Mouse (Mus musculus) liver, embryonic 14.5 days (tissue): ENCODE measurements around the gene Tfip11. TPM values are rescaled to one million over a fixed set of nuclear protein-coding genes. Genes with fewer than 3 reads are reported as not detected.

Experiments
- ATAC-seq: fragments of 200-750 bp; cut with Nextera tagmentation; 2 replicates; pipeline ENCODE4 v1.8.0; 2017; ENCODE audit warnings: moderate number of reproducible peaks, mild to moderate bottlenecking, moderate library complexity; ENCODE audit not compliant: insufficient read depth
- DNase-seq, 3 experiments: peaks; one replicate each; pipeline ENCODE4 v3.0.0-alpha.2; 2012 to 2013; ENCODE audit warnings: low read depth in 3 of 3, low spot score in 3 of 3
- H3K27ac ChIP-seq: fragments of 300-500 bp; sonication (generic); 2 replicates; pipeline ENCODE4 v1.5.1; 2014; ENCODE audit warnings: moderate library complexity, mild to moderate bottlenecking, control low read depth, inconsistent platforms
- H3K27me3 ChIP-seq: fragments of 300-500 bp; sonication (generic); 2 replicates; pipeline ENCODE4 v1.6.1; 2014; ENCODE audit warnings: mild to moderate bottlenecking, low read length, moderate library complexity; ENCODE audit not compliant: control insufficient read depth, insufficient read depth
- H3K36me3 ChIP-seq: fragments of 300-500 bp; sonication (generic); replicated peaks from 2 replicates; pipeline ENCODE4 v1.6.1; 2014; ENCODE audit warnings: low read depth; ENCODE audit not compliant: control insufficient read depth, insufficient read depth
- H3K4me1 ChIP-seq, 2 experiments: fragments of 200-500 bp in 1 of 2; fragments of 300-500 bp in 1 of 2; sonication (generic) in 1 of 2; replicated peaks; 2 replicates each; pipeline ENCODE4 v1.6.1; 2012 to 2014; ENCODE audit warnings: antibody characterized with exemption in 1 of 2, inconsistent platforms in 1 of 2, low read length in 1 of 2; ENCODE audit not compliant: control insufficient read depth in 2 of 2, insufficient read depth in 2 of 2
- H3K4me2 ChIP-seq: fragments of 300-500 bp; sonication (generic); 2 replicates; pipeline ENCODE4 v1.6.1; 2014; ENCODE audit warnings: low read depth, mild to moderate bottlenecking, control low read depth, moderate library complexity
- H3K4me3 ChIP-seq, 2 experiments: fragments of 200-500 bp in 1 of 2; fragments of 300-500 bp in 1 of 2; sonication (generic) in 1 of 2; 2 replicates each; pipeline ENCODE4 v1.5.1; 2012 to 2014; ENCODE audit warnings: low read depth in 2 of 2, low read length in 2 of 2, mild to moderate bottlenecking in 2 of 2, control low read depth in 1 of 2, inconsistent platforms in 1 of 2, moderate library complexity in 1 of 2; ENCODE audit not compliant: insufficient read depth in 1 of 2
- H3K9ac ChIP-seq: fragments of 300-500 bp; sonication (generic); replicated peaks from 2 replicates; pipeline ENCODE4 v1.6.1; 2014; ENCODE audit warnings: mild to moderate bottlenecking, control low read depth, moderate library complexity
- H3K9me3 ChIP-seq: fragments of 300-500 bp; sonication (generic); 2 replicates; pipeline ENCODE4 v1.6.1; 2016; ENCODE audit warnings: low read length, mixed read lengths; ENCODE audit not compliant: control insufficient read depth
- CTCF ChIP-seq: IDR thresholded peaks from 2 replicates; pipeline ENCODE4 v1.5.1; 2016; ENCODE audit warnings: antibody characterized with exemption, low read depth, control low read depth
- EP300 ChIP-seq: IDR thresholded peaks from 2 replicates; pipeline ENCODE4 v1.6.1; 2016; ENCODE audit warnings: antibody characterized with exemption, low read depth
- WGBS: fragments of 180-500 bp; shearing (Covaris S2); extraction: QIAGEN DNeasy Blood & Tissue Kit; methylation state at CpG from one replicate; pipeline ENCODE4 v1.1.7; 2014; ENCODE audit not compliant: insufficient replicate concordance; 5-methylcytosine and 5-hydroxymethylcytosine counted together
- polyA plus RNA-seq, 2 experiments: library from polyadenylated mRNA; depleted of rRNA in 1 of 2; stranded (reverse) in 1 of 2; unstranded in 1 of 2; fragments of >200 nt; fragmentation: Nextera tagmentation in 1 of 2; extraction: Ambion mirVana in 1 of 2; gene quantifications; 2 replicates each; pipeline versions ENCODE4 v1.2.1 to v1.2.3; 2012 to 2014

The Tfip11 gene
- polyA plus RNA-seq, 2 experiments: 8.0 to 11.6 TPM

GRCm38 (mm10) chr5:112280151-112280550 lies 46.0 kb upstream of the Tfip11 start:
- TF ChIP-seq CTCF (no peak), EP300 (no peak)
- H3K36me3 ChIP-seq: no peaks in the 10 kb centered on the region
- no peaks in the 10 kb centered on the region for H3K27me3 ChIP-seq
- 31% methylated on average over 7 of the region's 7 CpGs for WGBS
- peak overlapping the region; percentile 81 for H3K4me2 ChIP-seq
- H3K27ac ChIP-seq: no peak overlapping the region
- H3K9me3 ChIP-seq: no peaks in the 10 kb centered on the region
- DNase-seq: no peak
- no peak overlapping the region for H3K4me3 ChIP-seq
- ATAC-seq: no peak
- no peak overlapping the region for H3K9ac ChIP-seq
- H3K4me1 ChIP-seq: peaks cover 19 to 60% of the 10 kb centered on the region in 2 experiments

GRCm38 (mm10) chr5:112280863-112281660 lies 45.1 kb upstream of the Tfip11 start:
- H3K27me3 ChIP-seq: no peaks in the 10 kb centered on the region
- ATAC-seq (no peak), DNase-seq (no peak)
- no peak overlapping the region for H3K4me3 ChIP-seq
- peak overlapping the region; percentile 9; the same call in 1 of the 2 replicates for H3K4me2 ChIP-seq
- H3K9ac ChIP-seq: no peak overlapping the region
- 60% methylated on average over 15 of the region's 15 CpGs for WGBS
- TF ChIP-seq EP300: no peak
- no peak for TF ChIP-seq CTCF
- peaks cover 15 to 58% of the 10 kb centered on the region in 2 experiments for H3K4me1 ChIP-seq
- no peaks in the 10 kb centered on the region for H3K9me3 ChIP-seq
- H3K36me3 ChIP-seq: no peaks in the 10 kb centered on the region
- H3K27ac ChIP-seq: no peak overlapping the region

- no peaks in the 10 kb centered on the region for H3K36me3 ChIP-seq
- no peak overlapping the region for H3K27ac ChIP-seq
- no peak overlapping the region for H3K4me3 ChIP-seq
- 58% methylated on average over 4 of the region's 4 CpGs for WGBS
- H3K4me1 ChIP-seq: peaks cover 15 to 65% of the 10 kb centered on the region in 2 experiments
- no peaks in the 10 kb centered on the region for H3K27me3 ChIP-seq
- no peak for DNase-seq
- ATAC-seq: no peak
- no peaks in the 10 kb centered on the region for H3K9me3 ChIP-seq
- H3K4me2 ChIP-seq: no peak overlapping the region
- H3K9ac ChIP-seq: no peak overlapping the region
- TF ChIP-seq CTCF: no peak
- no peak for TF ChIP-seq EP300
Measured at GRCm38 (mm10) chr5:112281676-112282075, 44.5 kb upstream of the Tfip11 start.

- H3K9me3 ChIP-seq: no peaks in the 10 kb centered on the region
- H3K27ac ChIP-seq: no peak overlapping the region
- H3K9ac ChIP-seq: no peak overlapping the region
- no peak overlapping the region; the same call in 1 of the 2 replicates for H3K4me2 ChIP-seq
- no peaks in the 10 kb centered on the region for H3K27me3 ChIP-seq
- no peaks in the 10 kb centered on the region for H3K36me3 ChIP-seq
- H3K4me1 ChIP-seq: peaks cover 19 to 70% of the 10 kb centered on the region in 2 experiments
- DNase-seq (no peak), ATAC-seq (no peak)
- H3K4me3 ChIP-seq: no peak overlapping the region
- WGBS: 38% methylated on average over 6 of the region's 6 CpGs
- TF ChIP-seq EP300: no peak
- no peak for TF ChIP-seq CTCF
Measured at GRCm38 (mm10) chr5:112282123-112282779, 43.9 kb upstream of the Tfip11 start.

- Histone ChIP-seq H3K9ac (no peak overlapping the region), H3K4me3 (no peak overlapping the region)
- whole genome bisulfite sequencing: 25% methylated on average over 9 of the region's 9 CpGs
Measured at GRCm38 (mm10) chr5:112282780-112283482, 43.2 kb upstream of the Tfip11 start.

More at GRCm38 (mm10) chr5:112282780-112283482, 43.2 kb upstream of the Tfip11 start:
- TF ChIP-seq EP300 (no peak), CTCF (no peak)
- Histone ChIP-seq H3K9me3 (no peaks in the 10 kb centered on the region), H3K27me3 (no peaks in the 10 kb centered on the region), H3K4me2 (peak overlapping the region; percentile 25), H3K4me1 (peaks cover 14 to 73% of the 10 kb centered on the region in 2 experiments), H3K36me3 (no peaks in the 10 kb centered on the region), H3K27ac (no peak overlapping the region)
- DNase-seq (no peak), ATAC-seq (no peak)
